Mouse (Mus musculus) heart, postnatal 0 days (tissue): ENCODE measurements around the gene Gm49354. TPM values are rescaled to one million over a fixed set of nuclear protein-coding genes. Genes with fewer than 3 reads are reported as not detected.
A peak's percentile ranks its signal among the peaks of the same experiment; 100 is the strongest.
"Not testable (repeated sequence)": the region's sequence is repeated elsewhere in the genome, so short reads cannot be mapped to it uniquely, and the experiment has no call there.

Source experiments
- ATAC-seq: fragments of 200-750 bp; cut with Nextera tagmentation; 2 replicates; pipeline ENCODE4 v1.8.0; 2017; ENCODE audit warnings: low read depth, moderate number of reproducible peaks, moderate library complexity; ENCODE audit not compliant: insufficient read depth
- DNase-seq: peaks from one replicate; pipeline ENCODE4 v3.0.0-alpha.2; 2016; ENCODE audit warnings: low spot score
- H3K27ac ChIP-seq: fragments of 300-500 bp; sonication (generic); 2 replicates; pipeline ENCODE4 v1.5.1; 2014; ENCODE audit warnings: low read depth, mild to moderate bottlenecking
- H3K27me3 ChIP-seq: fragments of 300-500 bp; sonication (generic); 2 replicates; pipeline ENCODE4 v1.6.1; 2014; ENCODE audit warnings: low read length, mixed read lengths; ENCODE audit not compliant: control insufficient read depth, insufficient read depth
- H3K36me3 ChIP-seq: fragments of 300-500 bp; sonication (generic); replicated peaks from 2 replicates; pipeline ENCODE4 v1.6.1; 2014; ENCODE audit warnings: low read length, mixed read lengths; ENCODE audit not compliant: control insufficient read depth, insufficient read depth
- H3K4me1 ChIP-seq: fragments of 300-500 bp; sonication (generic); 2 replicates; pipeline ENCODE4 v1.6.1; 2014; ENCODE audit warnings: antibody characterized with exemption; ENCODE audit not compliant: control insufficient read depth, insufficient read depth
- H3K4me2 ChIP-seq: fragments of 300-500 bp; sonication (generic); 2 replicates; pipeline ENCODE4 v1.6.1; 2014; ENCODE audit warnings: low read depth, mild to moderate bottlenecking, low read length, moderate library complexity
- H3K4me3 ChIP-seq: fragments of 300-500 bp; sonication (generic); 2 replicates; pipeline ENCODE4 v1.5.1; 2014; ENCODE audit warnings: low read depth, low read length
- H3K9ac ChIP-seq: fragments of 300-500 bp; sonication (generic); replicated peaks from 2 replicates; pipeline ENCODE4 v1.6.1; 2014; ENCODE audit warnings: low read depth, low read length, mixed read lengths
- H3K9me3 ChIP-seq: fragments of 300-500 bp; sonication (generic); replicated peaks from 2 replicates; pipeline ENCODE4 v1.6.1; 2016; ENCODE audit warnings: low read length; ENCODE audit not compliant: control insufficient read depth
- CTCF ChIP-seq: IDR thresholded peaks from 2 replicates; pipeline ENCODE4 v1.5.1; 2016; ENCODE audit warnings: antibody characterized with exemption, control low read depth, low read depth
- EP300 ChIP-seq: IDR thresholded peaks from 2 replicates; pipeline ENCODE4 v1.6.1; 2016; ENCODE audit warnings: antibody characterized with exemption, low read depth
- WGBS: fragments of 180-500 bp; shearing (Covaris S2); extraction: QIAGEN DNeasy Blood & Tissue Kit; methylation state at CpG from one replicate; pipeline ENCODE4 v1.1.7; 2014; 5-methylcytosine and 5-hydroxymethylcytosine counted together
- polyA plus RNA-seq: library from polyadenylated mRNA; unstranded; fragments of >200 nt; fragmentation: Nextera tagmentation; extraction: Ambion mirVana; gene quantifications from 2 replicates; pipeline ENCODE4 v1.2.1, GENCODE M21; 2015
- total RNA-seq: library from RNA; depleted of rRNA; stranded (reverse); fragments of >200 nt; gene quantifications from 2 replicates; pipeline ENCODE4 v1.2.3, GENCODE M21; 2014; ENCODE audit warnings: low replicate concordance; rRNA removed

Gene Gm49354
- total and polyA plus RNA-seq, 2 experiments from 2014 or later = not detected

GRCm38 (mm10) chr13:59719475-59719874 is 62.6 kb downstream of the Gm49354 start:
- H3K4me2 ChIP-seq = no peak overlapping the region
- ATAC-seq (no peak), DNase-seq (no peak)
- H3K27me3 ChIP-seq = no peaks in the 10 kb centered on the region
- no peaks in the 10 kb centered on the region for H3K9me3 ChIP-seq
- H3K9ac ChIP-seq = no peak overlapping the region
- TF ChIP-seq EP300 (no peak), CTCF (no peak)
- H3K27ac ChIP-seq = no peak overlapping the region
- no peak overlapping the region for H3K4me3 ChIP-seq
- 89% methylated on average over 1 of the region's 1 CpGs for WGBS
- H3K4me1 ChIP-seq = no peaks in the 10 kb centered on the region
- H3K36me3 ChIP-seq = no peaks in the 10 kb centered on the region

- not testable (repeated sequence) for H3K27ac ChIP-seq
- peak; percentile 51; the same call in 1 of the 2 replicates for ATAC-seq
These were observed 63.1 kb downstream of the Gm49354 start for GRCm38 (mm10) chr13:59718857-59719440.

GRCm38 (mm10) chr13:59713710-59714109 is 68.3 kb downstream of the Gm49354 start:
- TF ChIP-seq CTCF = no peak
- TF ChIP-seq EP300 = no peak
- Histone ChIP-seq H3K4me1 (no peaks in the 10 kb centered on the region), H3K9me3 (no peaks in the 10 kb centered on the region), H3K9ac (no peak overlapping the region), H3K4me2 (no peak overlapping the region), H3K27me3 (no peaks in the 10 kb centered on the region), H3K4me3 (no peak overlapping the region), H3K27ac (no peak overlapping the region), H3K36me3 (no peaks in the 10 kb centered on the region)
- no peak for ATAC-seq
- DNase-seq = no peak
- 28% methylated on average over 3 of the region's 3 CpGs for WGBS

More at GRCm38 (mm10) chr13:59718857-59719440, 63.1 kb downstream of the Gm49354 start:
- DNase-seq = peak; percentile 32
- H3K4me1 ChIP-seq, H3K9me3 ChIP-seq, H3K36me3 ChIP-seq, H3K9ac ChIP-seq, H3K27me3 ChIP-seq, H3K4me2 ChIP-seq, H3K4me3 ChIP-seq: not testable (repeated sequence)
- WGBS = 36% methylated on average over 6 of the region's 6 CpGs

- H3K4me3 ChIP-seq, ATAC-seq, H3K9ac ChIP-seq, DNase-seq, H3K4me1 ChIP-seq, H3K9me3 ChIP-seq, H3K27me3 ChIP-seq, H3K36me3 ChIP-seq, H3K4me2 ChIP-seq, H3K27ac ChIP-seq: not testable (repeated sequence)
- 64% methylated on average over 3 of the region's 3 CpGs for WGBS
These were observed 70.1 kb downstream of the Gm49354 start, which contains the start of gene Spata31d1b for GRCm38 (mm10) chr13:59711984-59712383. Gene Spata31d1b (plus strand): TSS chr13:59712284.

GRCm38 (mm10) chr13:59710230-59710629 is 71.8 kb downstream of the Gm49354 start, which contains the start of gene Spata31d1a:
Gene Spata31d1a (minus strand): TSS chr13:59710330.
- no peak for TF ChIP-seq CTCF
- TF ChIP-seq EP300 = no peak
- no peak within 1 kb of the TSS for H3K4me3 ChIP-seq
- no peak within 1 kb of the TSS for H3K27ac ChIP-seq
- H3K36me3 ChIP-seq = no peaks in the 10 kb centered on the region
- no peaks in the 10 kb centered on the region for H3K27me3 ChIP-seq
- H3K4me2 ChIP-seq = no peak within 1 kb of the TSS
- no peaks in the 10 kb centered on the region for H3K4me1 ChIP-seq
- WGBS = 83% methylated on average over 15 of the region's 15 CpGs
- H3K9me3 ChIP-seq = no peaks in the 10 kb centered on the region
- ATAC-seq = no peak
- no peak for DNase-seq
- no peak within 1 kb of the TSS for H3K9ac ChIP-seq

Other genes starting within 250 kb of the Gm49354 start
- 21.6 and 21.7 TPM in 2 replicates for gene Agtpbp1, start 197.0 kb downstream of the Gm49354 start, total RNA-seq
- gene Agtpbp1, start 197.0 kb downstream of the Gm49354 start, polyA plus RNA-seq = 10.4 and 12.4 TPM in 2 replicates
- gene Naa35, start 197.0 kb downstream of the Gm49354 start, total RNA-seq = 31.3 and 83.1 TPM in 2 replicates
- 70.0 and 72.5 TPM in 2 replicates for gene Naa35, start 197.0 kb downstream of the Gm49354 start, polyA plus RNA-seq
- gene Golm1, start 106.4 kb downstream of the Gm49354 start, total RNA-seq = 26.6 and 30.4 TPM in 2 replicates
- gene Golm1, start 106.4 kb downstream of the Gm49354 start, polyA plus RNA-seq = 19.9 and 20.8 TPM in 2 replicates
- gene 4921517D22Rik, start 88.1 kb downstream of the Gm49354 start, total RNA-seq = not detected in 2 replicates
- not detected in 2 replicates for gene 4921517D22Rik, start 88.1 kb downstream of the Gm49354 start, polyA plus RNA-seq
- not detected in 2 replicates for gene Spata31d1a, start 71.9 kb downstream of the Gm49354 start, total RNA-seq
- not detected in 2 replicates for gene Spata31d1a, start 71.9 kb downstream of the Gm49354 start, polyA plus RNA-seq
- not detected in 2 replicates for gene Spata31d1b, start 70.0 kb downstream of the Gm49354 start, total RNA-seq
- gene Spata31d1b, start 70.0 kb downstream of the Gm49354 start, polyA plus RNA-seq = not detected in 2 replicates
- gene Spata31d1d, start 50.5 kb downstream of the Gm49354 start, total RNA-seq = not detected in 2 replicates
- not detected in 2 replicates for gene Spata31d1d, start 50.5 kb downstream of the Gm49354 start, polyA plus RNA-seq
- not detected in 2 replicates for gene 1700014D04Rik, start 35.5 kb downstream of the Gm49354 start, total RNA-seq
- 0.18 TPM in 1 of 2 replicates, not detected in the other for gene 1700014D04Rik, start 35.5 kb downstream of the Gm49354 start, polyA plus RNA-seq
- gene Isca1, start 12.4 kb downstream of the Gm49354 start, total RNA-seq = 187 and 193 TPM in 2 replicates
- gene Isca1, start 12.4 kb downstream of the Gm49354 start, polyA plus RNA-seq = 259 and 270 TPM in 2 replicates
- 19.3 and 24.3 TPM in 2 replicates for gene Tut7, start 40.9 kb upstream of the Gm49354 start, total RNA-seq
- 24.0 and 26.3 TPM in 2 replicates for gene Tut7, start 40.9 kb upstream of the Gm49354 start, polyA plus RNA-seq